Comparison of ENCODE assay signal across 8 mouse cellular contexts in the genomic region with DNA sequence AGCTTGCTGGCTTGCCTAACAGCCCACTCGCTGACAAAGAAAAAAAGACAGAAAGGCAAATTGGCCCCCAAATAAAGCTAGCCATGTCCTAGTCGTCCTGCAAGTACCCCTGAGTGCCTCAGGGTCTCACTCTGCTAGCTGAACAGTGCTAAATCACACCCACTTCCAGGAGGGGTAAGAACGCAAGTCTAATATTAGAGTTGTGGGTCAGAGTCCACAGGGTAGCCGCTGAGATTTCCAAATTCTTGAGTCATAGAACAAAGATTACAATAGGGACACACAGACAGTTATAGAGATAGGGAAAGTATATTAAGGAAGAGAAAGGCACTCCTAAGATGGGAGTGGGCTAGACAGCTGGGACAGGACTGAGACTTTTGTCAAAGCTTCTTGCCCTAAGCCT. TPM values are rescaled to one million over a fixed set of nuclear protein-coding genes. Genes with fewer than 3 reads are reported as not detected.
DNase-seq lines count a peak whose midpoint lies in the region; ATAC-seq lines count a peak whose summit lies in the region.

No protein-coding gene starts in this region.

- H3K9me3 ChIP-seq in heart, embryonic 16.5 days (replicated peaks; ENCODE audit: control insufficient read depth, low read length): no peaks in the 10 kb centered on the region
- H3K9me3 ChIP-seq in hindbrain, embryonic 10.5 days: no peaks in the 10 kb centered on the region
- no peaks in the 10 kb centered on the region for H3K9me3 ChIP-seq in midbrain, embryonic 11.5 days (ENCODE audit: control insufficient read depth, low read length)

- 0 out of 2 replicates have a peak, but pooled peaks have one; percentile 4 for ATAC-seq in heart, embryonic 16.5 days (replicated peaks; ENCODE audit: extremely low read depth, insufficient read depth, low FRiP score)
- no peak for ATAC-seq in midbrain, embryonic 11.5 days (ENCODE audit: low FRiP score)
- no peak for ATAC-seq in granulocyte monocyte progenitor cell, adult 5-6 weeks (replicated peaks; ENCODE audit: poor library complexity, severe bottlenecking)

- intact Hi-C loops in left cerebral cortex, postnatal 36 days (cut with DNase I): no loop called here

- peak overlapping the region; percentile 37; the same call in 1 of the 2 replicates for H3K4me2 ChIP-seq in heart, embryonic 16.5 days (ENCODE audit: low read depth, low read length)
- H3K4me2 ChIP-seq in midbrain, embryonic 11.5 days: no peak overlapping the region

- peak overlapping the region; percentile 88 for H3K27ac ChIP-seq in heart, embryonic 16.5 days (ENCODE audit: low read length)
- H3K27ac ChIP-seq in hindbrain, embryonic 10.5 days: peak overlapping the region; percentile 76
- H3K27ac ChIP-seq in midbrain, embryonic 11.5 days (ENCODE audit: low read depth, low read length): 0 out of 2 replicates have a peak overlapping the region, but pooled peaks have one; percentile 8

- H3K4me3 ChIP-seq in heart, embryonic 16.5 days (ENCODE audit: low read length): no peak overlapping the region
- H3K4me3 ChIP-seq in hindbrain, embryonic 10.5 days: no peak overlapping the region
- H3K4me3 ChIP-seq in midbrain, embryonic 11.5 days (ENCODE audit: low read depth, low read length): no peak overlapping the region

- peaks cover 46% of the 10 kb centered on the region for H3K4me1 ChIP-seq in heart, embryonic 16.5 days (ENCODE audit: control insufficient read depth, insufficient read depth, low read length)
- peaks cover 68% of the 10 kb centered on the region for H3K4me1 ChIP-seq in hindbrain, embryonic 10.5 days (replicated peaks)
- H3K4me1 ChIP-seq in midbrain, embryonic 11.5 days (ENCODE audit: control insufficient read depth, insufficient read depth, low read length): peaks cover 24% of the 10 kb centered on the region

- no peak for DNase-seq in heart, adult 18-20 months
- peak; percentile 68 for DNase-seq in adipocyte (ENCODE audit: low spot score)
- DNase-seq in hindbrain, embryonic 10.5 days (ENCODE audit: low spot score): no peak
- DNase-seq in midbrain, embryonic 11.5 days (ENCODE audit: low spot score, missing footprints): no peak
- no peak for DNase-seq in left cerebral cortex, postnatal 36 days (ENCODE audit: low spot score in 2 of 2)
- DNase-seq in cerebellum, postnatal 14 days: no peak

- H3K9ac ChIP-seq in heart, embryonic 16.5 days (ENCODE audit: low read length): peak overlapping the region; percentile 23; the same call in 1 of the 2 replicates
- H3K9ac ChIP-seq in midbrain, embryonic 11.5 days (ENCODE audit: low read length): no peak overlapping the region; the same call in 1 of the 2 replicates

- no peaks in the 10 kb centered on the region for H3K27me3 ChIP-seq in heart, embryonic 16.5 days (ENCODE audit: control insufficient read depth, insufficient read depth, low read length)
- no peaks in the 10 kb centered on the region for H3K27me3 ChIP-seq in hindbrain, embryonic 10.5 days (ENCODE audit: insufficient read depth, poor library complexity, severe bottlenecking)
- no peaks in the 10 kb centered on the region for H3K27me3 ChIP-seq in midbrain, embryonic 11.5 days (ENCODE audit: control insufficient read depth, insufficient read depth, low read length)

- WGBS in heart, embryonic 16.5 days: 29% methylated on average over 4 of the region's 4 CpGs
- 43% methylated on average over 4 of the region's 4 CpGs for WGBS in hindbrain, embryonic 10.5 days
- WGBS in midbrain, embryonic 11.5 days: 51% methylated on average over 4 of the region's 4 CpGs

- no peaks in the 10 kb centered on the region for H3K36me3 ChIP-seq in heart, embryonic 16.5 days (ENCODE audit: control insufficient read depth, insufficient read depth)
- H3K36me3 ChIP-seq in hindbrain, embryonic 10.5 days: peaks cover 45% of the 10 kb centered on the region
- H3K36me3 ChIP-seq in midbrain, embryonic 11.5 days (ENCODE audit: control insufficient read depth, insufficient read depth, low read length): no peaks in the 10 kb centered on the region

RNA-seq across cellular contexts. Expression of gene Lrig1, which starts 51.5 kb away (rescaled TPM):
- polyA plus RNA-seq in heart, embryonic 16.5 days (2015; fragmentation: Nextera tagmentation; extraction: Ambion mirVana): 7.7 and 8.9 TPM in 2 replicates
- 10 to 100 TPM; 29.8 to 30.9 TPM for total RNA-seq in heart, adult 18-20 months (2021)
- polyA plus RNA-seq in hindbrain, embryonic 10.5 days (2016; fragmentation: Nextera tagmentation; extraction: Ambion mirVana): 12.7 and 14.4 TPM in 2 replicates
- polyA plus RNA-seq in midbrain, embryonic 11.5 days (2014; fragmentation: Nextera tagmentation; extraction: Ambion mirVana): 15.9 and 17.4 TPM in 2 replicates
- total RNA-seq in left cerebral cortex, postnatal 36 days (2021): 10 to 100 TPM; 27.2 to 27.7 TPM
- total RNA-seq in granulocyte monocyte progenitor cell, adult 5-6 weeks (2014; fragmentation: Nextera tagmentation): 0.37 and 2.0 TPM in 2 replicates
- total RNA-seq in granulocyte monocyte progenitor cell, adult 5-6 weeks (2017): not detected in 2 replicates

Comparison
In these comparisons a context has a peak if more than half of its experiments do, and no peak if none do; other contexts are left out.
1. H3K27ac ChIP-seq: peak in every context shown above with its lines; median percentile 88 in heart, embryonic 16.5 days; 76 in hindbrain, embryonic 10.5 days; 8 in midbrain, embryonic 11.5 days.
2. RNA of gene Lrig1, which starts 51.5 kb away (total RNA-seq): 29.8 to 30.9 TPM in heart, adult 18-20 months and 27.2 to 27.7 TPM in left cerebral cortex, postnatal 36 days; 0.37 to 2.0 TPM in granulocyte monocyte progenitor cell, adult 5-6 weeks; every median in the first group is over 4 times any median in the second.